Mouse (Mus musculus): ENCODE results near the gene Uqcrc1. TPM values are rescaled to one million over a fixed set of nuclear protein-coding genes. Genes with fewer than 3 reads are reported as not detected.

Gene Uqcrc1
- polyA plus RNA-seq, 1 experiment from 2014 or later, result 454 TPM

- H3K9ac ChIP-seq (ENCODE audit: low read depth, low read length), result no peak overlapping the region
- no peaks in the 10 kb centered on the region for H3K9me3 ChIP-seq (ENCODE audit: control insufficient read depth, low read length)
- H3K27ac ChIP-seq (replicated peaks; ENCODE audit: low read depth, low read length), result peak overlapping the region; percentile 93
- WGBS, result 62% methylated on average over 4 of the region's 4 CpGs
- peaks cover 17% of the 10 kb centered on the region for H3K4me1 ChIP-seq (ENCODE audit: control insufficient read depth, insufficient read depth, low read length)
- H3K4me2 ChIP-seq (ENCODE audit: low read depth, low read length), result 0 out of 2 replicates have a peak overlapping the region, but pooled peaks have one; percentile 89
- no peak overlapping the region for H3K4me3 ChIP-seq (ENCODE audit: low read depth, low read length)
- no peak for ATAC-seq (ENCODE audit: low read depth)
- DNase-seq (ENCODE audit: low spot score), result no peak
- no peaks in the 10 kb centered on the region for H3K36me3 ChIP-seq (ENCODE audit: control insufficient read depth, insufficient read depth, low read length)
- H3K27me3 ChIP-seq (replicated peaks; ENCODE audit: control insufficient read depth, insufficient read depth, low read length), result no peaks in the 10 kb centered on the region
Observed at GRCm38 (mm10) chr9:108989802-108990461, 53.5 kb downstream of the Uqcrc1 start.

- no peaks in the 10 kb centered on the region for H3K9me3 ChIP-seq (ENCODE audit: control insufficient read depth, low read length)
- ATAC-seq (ENCODE audit: low read depth), result no peak
- H3K4me2 ChIP-seq (ENCODE audit: low read depth, low read length), result peak overlapping the region; percentile 89; the same call in 1 of the 2 replicates
- WGBS, result 50% methylated on average over 7 of the region's 7 CpGs
- H3K27ac ChIP-seq (replicated peaks; ENCODE audit: low read depth, low read length), result peak overlapping the region; percentile 93
- H3K9ac ChIP-seq (ENCODE audit: low read depth, low read length), result no peak overlapping the region
- DNase-seq (ENCODE audit: low spot score), result peak; percentile 39
- H3K27me3 ChIP-seq (replicated peaks; ENCODE audit: control insufficient read depth, insufficient read depth, low read length), result no peaks in the 10 kb centered on the region
- peaks cover 22% of the 10 kb centered on the region for H3K4me1 ChIP-seq (ENCODE audit: control insufficient read depth, insufficient read depth, low read length)
- no peak overlapping the region for H3K4me3 ChIP-seq (ENCODE audit: low read depth, low read length)
- no peaks in the 10 kb centered on the region for H3K36me3 ChIP-seq (ENCODE audit: control insufficient read depth, insufficient read depth, low read length)
Observed at GRCm38 (mm10) chr9:108990462-108990820, 54.0 kb downstream of the Uqcrc1 start.

- ATAC-seq (ENCODE audit: low read depth), result peak; percentile 97
- 1% methylated on average over 30 of the region's 31 CpGs for WGBS
- peak within 1 kb of the TSS; percentile 63 for H3K4me3 ChIP-seq (ENCODE audit: low read depth, low read length)
Observed at GRCm38 (mm10) chr9:108991428-108992084, 55.1 kb downstream of the Uqcrc1 start, which contains the start of gene Pfkfb4. Pfkfb4 (plus strand) TSS chr9:108991778.

GRCm38 (mm10) chr9:108992085-108992469 lies 55.6 kb downstream of the Uqcrc1 start:
- DNase-seq (ENCODE audit: low spot score) (no peak), ATAC-seq (ENCODE audit: low read depth) (peak; percentile 1; the same call in 1 of the 2 replicates)
- Histone ChIP-seq H3K9me3 (ENCODE audit: control insufficient read depth, low read length) (no peaks in the 10 kb centered on the region), H3K4me1 (ENCODE audit: control insufficient read depth, insufficient read depth, low read length) (peaks cover 23% of the 10 kb centered on the region), H3K4me2 (ENCODE audit: low read depth, low read length) (peak overlapping the region; percentile 89), H3K27ac (replicated peaks; ENCODE audit: low read depth, low read length) (peak overlapping the region; percentile 49; the same call in 1 of the 2 replicates), H3K9ac (ENCODE audit: low read depth, low read length) (peak overlapping the region; percentile 75), H3K4me3 (ENCODE audit: low read depth, low read length) (peak overlapping the region; percentile 63), H3K27me3 (replicated peaks; ENCODE audit: control insufficient read depth, insufficient read depth, low read length) (no peaks in the 10 kb centered on the region), H3K36me3 (ENCODE audit: control insufficient read depth, insufficient read depth, low read length) (no peaks in the 10 kb centered on the region)
- 7% methylated on average over 18 of the region's 18 CpGs for WGBS

More at GRCm38 (mm10) chr9:108991428-108992084, 55.1 kb downstream of the Uqcrc1 start, which contains the start of gene Pfkfb4:
- peak; percentile 100 for DNase-seq (ENCODE audit: low spot score)
- H3K36me3 ChIP-seq (ENCODE audit: control insufficient read depth, insufficient read depth, low read length), result no peaks in the 10 kb centered on the region
- H3K9me3 ChIP-seq (ENCODE audit: control insufficient read depth, low read length), result no peaks in the 10 kb centered on the region
- H3K4me1 ChIP-seq (ENCODE audit: control insufficient read depth, insufficient read depth, low read length), result peaks cover 23% of the 10 kb centered on the region
- peak within 1 kb of the TSS; percentile 75 for H3K9ac ChIP-seq (ENCODE audit: low read depth, low read length)
- H3K27ac ChIP-seq (replicated peaks; ENCODE audit: low read depth, low read length), result peak within 1 kb of the TSS; percentile 93
- no peaks in the 10 kb centered on the region for H3K27me3 ChIP-seq (replicated peaks; ENCODE audit: control insufficient read depth, insufficient read depth, low read length)
- H3K4me2 ChIP-seq (ENCODE audit: low read depth, low read length), result peak within 1 kb of the TSS; percentile 89

- H3K4me2 ChIP-seq (ENCODE audit: low read depth, low read length), result peak overlapping the region; percentile 89
- H3K9me3 ChIP-seq (ENCODE audit: control insufficient read depth, low read length), result no peaks in the 10 kb centered on the region
- peak overlapping the region; percentile 75; the same call in 1 of the 2 replicates for H3K9ac ChIP-seq (ENCODE audit: low read depth, low read length)
- no peaks in the 10 kb centered on the region for H3K36me3 ChIP-seq (ENCODE audit: control insufficient read depth, insufficient read depth, low read length)
- peaks cover 23% of the 10 kb centered on the region for H3K4me1 ChIP-seq (ENCODE audit: control insufficient read depth, insufficient read depth, low read length)
- H3K27me3 ChIP-seq (replicated peaks; ENCODE audit: control insufficient read depth, insufficient read depth, low read length), result no peaks in the 10 kb centered on the region
- ATAC-seq (ENCODE audit: low read depth) (no peak), DNase-seq (ENCODE audit: low spot score) (no peak)
- peak overlapping the region; percentile 63 for H3K4me3 ChIP-seq (ENCODE audit: low read depth, low read length)
- no peak overlapping the region for H3K27ac ChIP-seq (replicated peaks; ENCODE audit: low read depth, low read length)
- 81% methylated on average over 9 of the region's 9 CpGs for WGBS
Observed at GRCm38 (mm10) chr9:108992620-108993361, 56.4 kb downstream of the Uqcrc1 start.

- Histone ChIP-seq H3K9ac (ENCODE audit: low read depth, low read length) (no peak overlapping the region), H3K4me3 (ENCODE audit: low read depth, low read length) (no peak overlapping the region), H3K36me3 (ENCODE audit: control insufficient read depth, insufficient read depth, low read length) (no peaks in the 10 kb centered on the region), H3K4me2 (ENCODE audit: low read depth, low read length) (no peak overlapping the region), H3K27ac (replicated peaks; ENCODE audit: low read depth, low read length) (no peak overlapping the region), H3K4me1 (ENCODE audit: control insufficient read depth, insufficient read depth, low read length) (peaks cover 11% of the 10 kb centered on the region), H3K9me3 (ENCODE audit: control insufficient read depth, low read length) (no peaks in the 10 kb centered on the region), H3K27me3 (replicated peaks; ENCODE audit: control insufficient read depth, insufficient read depth, low read length) (no peaks in the 10 kb centered on the region)
- ATAC-seq (ENCODE audit: low read depth) (no peak), DNase-seq (ENCODE audit: low spot score) (no peak)
- 74% methylated on average over 9 of the region's 9 CpGs for WGBS
Observed at GRCm38 (mm10) chr9:108996411-108996810, 60.0 kb downstream of the Uqcrc1 start.

- no peaks in the 10 kb centered on the region for H3K9me3 ChIP-seq (ENCODE audit: control insufficient read depth, low read length)
- 77% methylated on average over 19 of the region's 19 CpGs for WGBS
- ATAC-seq (ENCODE audit: low read depth) (no peak), DNase-seq (ENCODE audit: low spot score) (no peak)
- H3K4me1 ChIP-seq (ENCODE audit: control insufficient read depth, insufficient read depth, low read length), result 0 out of 2 replicates have a peak, but pooled peaks cover 6% of the 10 kb centered on the region
- no peak overlapping the region for H3K4me3 ChIP-seq (ENCODE audit: low read depth, low read length)
- H3K27ac ChIP-seq (replicated peaks; ENCODE audit: low read depth, low read length), result no peak overlapping the region
- H3K4me2 ChIP-seq (ENCODE audit: low read depth, low read length), result no peak overlapping the region
- no peak overlapping the region for H3K9ac ChIP-seq (ENCODE audit: low read depth, low read length)
- no peaks in the 10 kb centered on the region for H3K36me3 ChIP-seq (ENCODE audit: control insufficient read depth, insufficient read depth, low read length)
- no peaks in the 10 kb centered on the region for H3K27me3 ChIP-seq (replicated peaks; ENCODE audit: control insufficient read depth, insufficient read depth, low read length)
Observed at GRCm38 (mm10) chr9:108998287-108999166, 62.1 kb downstream of the Uqcrc1 start.

GRCm38 (mm10) chr9:108999167-108999526 lies 62.7 kb downstream of the Uqcrc1 start:
- H3K36me3 ChIP-seq (ENCODE audit: control insufficient read depth, insufficient read depth, low read length), result no peaks in the 10 kb centered on the region
- H3K4me1 ChIP-seq (ENCODE audit: control insufficient read depth, insufficient read depth, low read length), result 0 out of 2 replicates have a peak, but pooled peaks cover 6% of the 10 kb centered on the region
- no peak overlapping the region for H3K4me2 ChIP-seq (ENCODE audit: low read depth, low read length)
- DNase-seq (ENCODE audit: low spot score) (no peak), ATAC-seq (ENCODE audit: low read depth) (no peak)
- H3K27ac ChIP-seq (replicated peaks; ENCODE audit: low read depth, low read length), result no peak overlapping the region
- H3K9me3 ChIP-seq (ENCODE audit: control insufficient read depth, low read length), result no peaks in the 10 kb centered on the region
- H3K9ac ChIP-seq (ENCODE audit: low read depth, low read length), result no peak overlapping the region
- no peak overlapping the region for H3K4me3 ChIP-seq (ENCODE audit: low read depth, low read length)
- H3K27me3 ChIP-seq (replicated peaks; ENCODE audit: control insufficient read depth, insufficient read depth, low read length), result no peaks in the 10 kb centered on the region
- 78% methylated on average over 4 of the region's 4 CpGs for WGBS

Measured in embryonic facial prominence, embryonic 14.5 days (tissue).